Mouse (Mus musculus) thymus, postnatal 0 days (tissue): ENCODE data around the gene Nav2. TPM values are rescaled to one million over a fixed set of nuclear protein-coding genes. Genes with fewer than 3 reads are reported as not detected.

ENCODE experiments used
- DNase-seq: peaks from one replicate; pipeline ENCODE4 v3.0.0-alpha.2; 2015; ENCODE audit warnings: low spot score
- polyA plus RNA-seq: library from polyadenylated mRNA; unstranded; fragments of >200 nt; fragmentation: Nextera tagmentation; extraction: Ambion mirVana; gene quantifications from 2 replicates; pipeline ENCODE4 v1.2.1, GENCODE M21; 2015

Gene Nav2
- polyA plus RNA-seq, 1 experiment from 2014 or later = 26.8 TPM

GRCm38 (mm10) chr7:49200270-49200669 lies 291.8 kb downstream of the Nav2 start:
- DNase-seq = no peak

GRCm38 (mm10) chr7:49202971-49203370 lies 294.5 kb downstream of the Nav2 start:
- no peak for DNase-seq

GRCm38 (mm10) chr7:49204856-49205255 lies 296.3 kb downstream of the Nav2 start:
- no peak for DNase-seq

- DNase-seq = no peak
These were observed 297.0 kb downstream of the Nav2 start for GRCm38 (mm10) chr7:49205551-49205950.

DNA sequence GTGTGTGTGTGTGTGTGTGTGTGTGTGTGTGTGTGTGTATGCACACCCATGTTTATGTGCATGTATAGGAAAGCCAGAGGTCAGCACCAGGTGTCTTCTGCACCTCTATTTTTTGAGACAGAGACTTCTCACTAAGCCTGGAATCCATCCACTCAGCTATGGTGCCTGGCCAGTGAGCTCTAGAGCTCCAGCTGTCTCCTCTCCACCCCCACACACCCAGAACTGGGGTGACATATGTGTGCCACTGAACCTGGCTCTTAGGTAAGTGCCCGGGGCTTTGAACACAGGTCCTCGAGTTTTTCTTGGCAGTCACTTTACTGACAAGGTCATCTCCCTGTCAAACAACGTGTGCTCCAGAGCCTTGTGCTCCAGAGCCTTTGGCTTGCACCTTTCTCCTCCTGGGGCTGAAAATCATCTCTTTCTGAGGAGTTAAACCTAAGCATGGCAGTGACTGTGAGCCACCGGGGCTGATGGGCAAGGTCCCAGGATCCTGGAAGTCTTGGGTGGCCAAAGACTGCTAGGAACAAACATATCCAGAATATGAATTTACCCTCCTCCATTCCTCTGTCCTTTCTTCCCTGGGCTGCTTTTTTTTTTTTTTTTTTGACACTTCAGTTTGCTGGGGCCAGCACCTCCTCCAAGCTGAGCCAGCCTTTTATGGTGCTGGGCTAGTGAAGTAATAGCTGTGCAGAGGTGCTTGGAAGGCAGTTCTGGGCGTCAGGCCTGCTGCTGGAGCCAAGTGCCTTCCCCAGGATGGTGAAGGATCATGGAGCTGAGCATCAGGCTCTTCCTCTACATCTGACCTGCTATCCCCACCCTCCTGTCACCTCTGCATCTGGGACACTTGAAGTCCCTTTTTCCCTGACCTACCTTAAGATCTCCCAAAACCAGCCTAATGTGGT lies 298.5 kb downstream of the Nav2 start:
- DNase-seq = no peak

- no peak for DNase-seq
These were observed 301.0 kb downstream of the Nav2 start for GRCm38 (mm10) chr7:49209526-49209925.

DNA sequence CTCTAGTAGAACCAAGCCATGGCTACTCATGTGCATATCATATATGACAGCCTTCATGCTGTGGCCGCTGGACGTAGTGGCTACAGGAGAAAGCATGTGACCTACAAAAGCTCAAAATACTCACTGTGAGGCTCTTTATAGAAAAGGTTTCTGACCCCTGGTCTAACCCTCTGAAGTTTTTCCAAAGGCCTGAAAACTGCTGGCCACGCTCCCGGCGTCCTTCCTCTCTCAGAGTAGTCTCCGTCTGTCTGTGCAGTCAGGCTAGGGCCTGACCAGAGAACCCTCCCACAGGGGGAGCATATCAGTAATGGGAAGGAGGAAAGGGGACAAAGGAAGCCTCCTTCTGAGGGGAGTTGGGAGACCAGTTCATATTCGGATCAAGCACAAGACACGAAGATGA lies 302.2 kb downstream of the Nav2 start:
- DNase-seq = no peak

DNA sequence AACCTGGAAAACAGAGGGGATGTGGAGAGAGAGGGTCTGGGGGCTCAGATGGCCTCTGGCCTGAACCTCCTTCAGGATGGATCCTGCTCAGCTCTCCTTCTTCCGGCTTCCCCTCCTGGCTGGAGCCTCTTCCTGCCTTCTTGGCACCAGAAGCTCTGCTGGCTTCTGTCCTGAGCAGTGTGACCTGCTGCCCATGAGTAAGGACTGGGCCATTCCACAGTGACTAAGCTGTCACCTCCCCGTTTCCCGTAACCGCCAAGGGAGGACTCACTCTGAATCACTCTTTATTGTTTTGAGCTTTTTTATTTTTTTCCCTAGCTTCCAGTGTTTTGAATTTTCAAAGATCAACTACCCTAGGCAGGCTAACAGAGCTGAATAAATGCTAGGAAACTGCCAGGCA lies 304.5 kb downstream of the Nav2 start:
- no peak for DNase-seq

GRCm38 (mm10) chr7:49217786-49218185 lies 309.3 kb downstream of the Nav2 start:
- DNase-seq = no peak

GRCm38 (mm10) chr7:49225741-49226140 lies 317.2 kb downstream of the Nav2 start:
- no peak for DNase-seq

- DNase-seq = no peak
These were observed 324.5 kb downstream of the Nav2 start for GRCm38 (mm10) chr7:49232969-49233368.

DNA sequence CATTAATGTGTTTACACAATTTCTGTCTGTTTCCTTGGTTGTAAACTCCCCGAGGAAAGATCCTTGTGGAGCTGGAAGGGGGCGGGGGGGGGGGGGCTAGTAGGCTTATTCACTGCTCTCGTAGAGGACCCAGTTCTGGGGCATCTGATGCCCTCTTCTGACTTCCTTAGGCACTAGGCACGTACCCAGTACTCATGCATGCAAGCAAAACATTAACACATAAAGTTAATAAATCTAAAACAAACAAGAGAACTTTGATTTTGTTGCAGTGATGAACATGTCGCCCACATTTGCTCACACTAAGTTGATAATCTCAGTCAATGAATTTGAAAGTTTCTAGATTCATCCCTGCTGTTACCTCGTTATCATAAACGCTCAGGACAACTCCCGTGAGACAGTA lies 325.8 kb downstream of the Nav2 start:
- DNase-seq = no peak

DNA sequence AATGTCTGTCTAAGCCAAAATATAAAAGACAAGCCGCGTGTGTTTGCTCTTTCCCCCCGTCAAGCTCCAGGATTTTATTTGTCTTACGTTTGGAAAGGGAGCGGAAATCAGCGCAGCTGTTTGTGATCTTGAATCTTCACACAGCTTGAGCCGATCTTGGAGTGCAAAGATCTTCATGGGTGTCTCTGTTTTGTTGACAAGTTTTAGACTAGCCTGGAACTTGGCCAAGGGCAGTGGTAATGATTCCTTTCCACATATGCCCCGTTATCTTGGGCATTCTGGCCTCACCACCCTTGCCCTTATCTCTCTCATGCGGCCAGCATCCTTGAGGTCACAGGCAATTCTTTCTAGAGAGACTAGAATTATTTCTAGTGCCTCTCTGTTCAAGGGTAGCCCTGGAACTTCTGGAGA lies 326.8 kb downstream of the Nav2 start:
- DNase-seq = no peak

- no peak for DNase-seq
These were observed 327.3 kb downstream of the Nav2 start for GRCm38 (mm10) chr7:49235821-49236220.

GRCm38 (mm10) chr7:49240461-49240860 lies 331.9 kb downstream of the Nav2 start:
- DNase-seq = no peak

DNA sequence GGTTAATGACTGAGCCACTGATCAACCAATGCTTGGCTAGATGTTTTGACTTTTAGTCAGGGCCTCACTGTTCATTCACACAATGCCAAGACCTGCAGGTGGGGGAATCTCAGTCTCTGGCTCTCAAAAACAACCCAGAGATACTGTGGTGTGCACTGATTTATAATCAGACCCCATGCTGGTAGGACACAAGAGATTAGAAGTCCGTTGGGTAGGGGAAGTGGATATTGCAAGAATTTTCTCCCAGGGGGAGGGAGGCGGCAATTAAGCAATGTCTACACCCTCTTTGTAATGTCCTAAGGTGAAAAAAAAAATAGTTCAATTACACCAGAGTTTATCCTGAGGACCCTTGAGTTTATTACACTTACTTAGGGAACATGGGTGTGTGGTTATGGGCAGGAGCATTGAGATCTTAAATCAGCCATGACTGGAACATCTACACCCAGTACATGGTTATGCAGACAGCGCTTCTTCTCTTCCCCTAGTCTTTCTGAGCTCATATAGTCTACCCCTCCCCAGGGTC lies 332.8 kb downstream of the Nav2 start:
- DNase-seq = no peak

GRCm38 (mm10) chr7:49242261-49242660 lies 333.7 kb downstream of the Nav2 start:
- DNase-seq = no peak

DNA sequence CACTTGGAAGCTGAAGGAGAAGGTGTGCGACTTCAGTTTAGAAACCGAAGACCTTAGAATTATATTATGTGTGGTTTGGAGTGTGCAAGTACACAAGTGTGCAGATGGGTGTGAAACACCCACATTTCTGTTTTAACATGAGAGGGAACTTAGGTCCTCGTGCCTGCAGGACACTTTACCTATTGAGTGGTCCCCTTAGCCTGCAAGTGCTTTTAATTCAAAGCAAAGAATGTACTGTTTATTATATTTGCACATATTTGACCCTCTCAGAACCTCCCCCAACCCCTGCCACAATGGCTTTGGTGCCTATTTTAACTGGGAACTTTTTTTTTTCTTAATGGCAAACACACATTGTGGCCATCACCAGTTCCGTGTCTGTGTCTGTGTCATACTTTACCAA lies 334.6 kb downstream of the Nav2 start:
- no peak for DNase-seq

- peak; percentile 87 for DNase-seq
These were observed 337.2 kb downstream of the Nav2 start for GRCm38 (mm10) chr7:49245537-49246239.

GRCm38 (mm10) chr7:49246240-49246578 lies 337.7 kb downstream of the Nav2 start:
- DNase-seq = no peak

GRCm38 (mm10) chr7:49246584-49247481 lies 338.3 kb downstream of the Nav2 start:
- DNase-seq = no peak
